Mouse (Mus musculus) thymus, adult 18-20 months (tissue): ENCODE results near the gene Birc7.
A peak's percentile ranks its signal among the peaks of the same experiment; 100 is the strongest.

Experiments
- DNase-seq, 2 experiments: peaks; one replicate each; pipeline ENCODE4 v3.0.0; 2022; ENCODE audit warnings: mixed read lengths in 2 of 2

Gene Birc7

DNA sequence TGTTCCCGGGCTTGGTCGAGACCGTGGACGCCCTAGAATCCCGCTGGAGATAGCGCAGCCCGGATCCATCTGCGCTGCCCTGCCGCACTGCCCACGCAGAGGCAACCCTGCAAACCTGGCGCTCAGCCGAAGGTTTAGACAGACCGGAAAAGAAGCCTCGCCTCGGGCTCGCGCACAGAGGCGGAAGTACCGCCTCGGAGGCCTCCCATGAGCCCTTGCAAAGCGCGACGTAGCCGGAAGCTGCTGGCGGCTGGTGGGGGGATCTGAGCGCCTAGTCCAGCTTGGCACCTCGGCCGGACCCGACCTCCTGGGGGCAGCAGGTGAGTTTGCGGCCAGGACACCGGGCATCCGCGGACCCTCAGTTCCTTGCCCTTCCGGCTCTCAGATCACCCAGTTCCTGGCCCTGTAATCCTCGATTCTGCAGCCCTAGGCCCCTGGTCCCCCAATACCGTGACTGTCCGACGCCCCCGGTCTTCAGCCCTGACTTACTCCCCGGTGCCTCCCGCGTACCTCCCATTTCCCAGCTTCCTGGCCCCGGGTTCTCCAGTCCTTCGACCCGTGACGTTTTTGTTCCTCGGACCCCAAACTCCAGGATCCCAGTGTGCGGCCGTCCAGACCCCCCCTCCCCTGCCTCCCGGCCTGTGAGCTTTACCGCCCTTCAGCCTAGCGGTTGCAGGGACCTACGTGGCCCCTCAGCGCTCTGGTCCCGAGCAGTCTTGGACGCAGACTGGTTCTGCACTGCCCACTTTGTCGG, 38.4 kb downstream of the Birc7 start, which contains the start of gene Arfgap1:
TSS of gene Arfgap1 (plus strand) at position 216 of the 754 bp plus-strand sequence.
- DNase-seq = peak; percentile 82 to 85

DNA sequence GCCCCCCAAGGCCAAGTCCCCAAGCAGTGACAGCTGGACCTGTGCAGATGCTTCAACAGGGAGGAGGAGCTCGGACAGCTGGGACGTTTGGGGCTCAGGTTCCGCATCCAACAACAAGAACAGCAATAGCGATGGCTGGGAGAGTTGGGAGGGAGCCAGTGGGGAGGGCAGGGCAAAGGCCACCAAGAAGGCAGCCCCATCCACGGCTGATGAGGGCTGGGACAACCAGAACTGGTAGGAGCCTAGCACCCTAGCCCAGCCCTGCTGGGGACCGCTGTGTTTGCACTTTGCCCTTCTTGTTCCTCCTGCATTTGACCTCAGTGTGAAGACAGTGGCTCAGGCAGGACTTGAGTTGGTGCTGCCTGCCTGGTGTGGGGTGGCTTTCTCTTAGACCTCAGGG, 52.3 kb downstream of the Birc7 start:
- DNase-seq = no peak
